Mouse (Mus musculus) granulocyte monocyte progenitor cell, adult 5-6 weeks (primary cell): ENCODE results near the gene Ebf1. TPM values are rescaled to one million over a fixed set of nuclear protein-coding genes. Genes with fewer than 3 reads are reported as not detected.
A peak's percentile ranks its signal among the peaks of the same experiment; 100 is the strongest.
"Not testable (repeated sequence)": the region's sequence is repeated elsewhere in the genome, so short reads cannot be mapped to it uniquely, and the experiment has no call there.

Experiments used
- ATAC-seq: replicated peaks from 2 replicates; pipeline ENCODE4 v1.8.0; 2016; ENCODE audit warnings: mild to moderate bottlenecking, moderate TSS enrichment, inconsistent platforms; ENCODE audit not compliant: poor library complexity, severe bottlenecking
- total RNA-seq, 2 experiments: library from RNA; stranded (forward) in 1 of 2; stranded (reverse) in 1 of 2; fragments of 200-712, 200-1000 nt in 1 of 2; fragments of >200 nt in 1 of 2; fragmentation: Nextera tagmentation in 1 of 2; gene quantifications; 2 replicates each; pipeline ENCODE4 v1.2.3; 2014 to 2017

The Ebf1 gene
- total RNA-seq (2014; fragmentation: Nextera tagmentation) (not detected in 2 replicates), total RNA-seq (2017) (not detected in 2 replicates)

DNA sequence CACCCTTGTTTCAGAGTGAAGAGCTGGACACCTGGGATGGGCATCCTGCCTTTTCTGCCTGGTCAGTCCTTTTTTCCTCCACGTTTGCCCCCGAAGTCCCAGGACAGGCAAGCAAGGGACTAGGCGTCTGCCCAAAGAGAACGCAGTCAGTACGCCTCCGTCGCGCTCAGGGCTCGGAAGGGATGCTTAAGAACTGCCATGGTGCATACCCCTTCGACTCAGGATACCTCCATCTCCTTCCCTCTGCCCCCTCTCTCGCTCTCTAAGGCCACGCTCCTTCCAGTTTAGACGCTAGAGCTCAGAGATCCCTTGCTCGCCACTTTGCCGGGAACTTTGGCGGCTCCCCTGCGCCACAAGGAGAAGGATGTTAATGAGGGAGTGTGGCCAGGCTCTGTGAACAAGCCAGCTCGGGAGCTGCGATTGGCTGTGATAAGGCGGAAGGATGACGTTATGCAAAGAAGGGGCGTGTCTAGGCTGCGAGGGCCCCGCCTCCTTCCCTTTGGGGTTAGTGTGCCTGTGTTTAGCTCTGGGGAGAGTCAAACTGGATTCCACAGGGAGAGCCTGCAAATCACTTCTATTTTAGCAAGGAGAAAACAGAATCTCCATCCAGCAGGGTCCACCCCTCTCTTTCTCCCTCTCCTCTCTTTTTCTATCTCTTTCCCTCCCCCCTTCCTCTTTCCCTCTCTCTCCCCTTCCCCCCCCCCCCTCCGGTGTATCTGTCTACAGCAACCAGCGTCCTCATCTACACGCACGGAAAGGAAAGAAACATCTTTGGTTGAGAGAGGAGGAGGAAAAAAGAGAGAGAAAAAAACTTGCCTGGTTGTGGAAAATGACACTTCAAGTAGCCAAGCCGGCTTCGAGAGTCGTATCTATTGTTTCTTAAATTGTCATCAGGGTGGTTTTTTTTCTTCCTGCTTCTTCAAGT lies at the start of gene Ebf1:
Ebf1 (plus strand) TSS at position 530 of the 925 bp plus-strand sequence.
- ATAC-seq, result peak; percentile 91

DNA sequence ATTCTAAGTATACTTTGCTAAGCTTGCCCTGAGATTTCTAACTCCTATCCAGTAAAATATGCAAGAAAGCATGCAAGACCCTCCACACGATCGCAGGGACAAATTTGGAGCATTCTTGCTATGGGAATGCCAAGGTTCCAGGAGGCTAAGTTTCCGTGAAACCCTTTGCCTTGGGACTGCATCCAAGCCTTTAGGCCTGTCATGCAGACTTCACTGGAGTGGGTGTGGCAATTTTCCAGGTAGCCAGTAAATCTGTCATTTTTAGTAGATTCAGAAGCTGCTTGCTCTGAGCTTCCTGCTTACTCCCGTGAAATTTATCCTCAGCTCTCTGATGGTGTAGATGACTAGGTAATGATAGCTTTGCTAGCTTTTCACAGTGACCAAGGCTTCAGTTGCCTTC lies 46.8 kb upstream of the Ebf1 start:
- not testable (repeated sequence) for ATAC-seq

DNA sequence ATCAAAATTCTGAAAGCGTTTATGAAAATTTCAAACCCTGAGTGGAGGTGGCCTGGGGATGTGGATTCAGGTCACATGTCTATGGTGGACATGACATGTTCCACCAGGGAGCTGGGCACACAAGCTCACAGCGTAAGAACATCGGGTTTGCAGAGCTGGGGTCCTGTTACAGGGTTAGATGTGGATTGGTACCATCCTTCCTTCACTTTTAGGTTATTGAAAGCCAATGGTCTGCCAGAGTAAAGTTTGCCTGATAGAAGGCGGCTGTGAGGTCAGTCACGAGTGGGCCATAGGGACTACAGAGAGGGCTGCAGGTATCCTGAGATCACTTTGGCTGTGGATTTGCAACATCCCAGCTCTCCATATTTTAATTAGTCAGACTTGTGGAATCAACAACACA lies 44.3 kb upstream of the Ebf1 start:
- no peak for ATAC-seq

DNA sequence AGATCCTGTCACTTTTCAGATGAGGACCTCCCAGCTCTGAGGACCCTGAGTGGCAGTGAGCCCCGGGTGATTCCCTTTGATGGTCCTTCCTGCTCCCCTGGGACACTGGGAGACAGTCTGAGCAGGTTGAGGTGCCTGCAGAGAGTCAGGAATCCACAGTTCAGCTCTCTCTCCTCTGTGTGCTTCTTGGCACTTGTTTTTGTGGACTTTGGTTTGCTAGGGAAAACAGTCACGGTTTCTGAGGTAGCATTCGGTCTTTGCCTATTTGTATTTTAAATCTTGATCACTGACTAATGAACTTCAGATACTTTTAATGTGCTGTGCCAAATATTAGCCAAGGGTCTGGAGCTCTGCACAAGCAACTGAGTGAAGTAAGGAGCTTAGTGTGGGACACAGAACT lies 43.7 kb upstream of the Ebf1 start:
- no peak for ATAC-seq

DNA sequence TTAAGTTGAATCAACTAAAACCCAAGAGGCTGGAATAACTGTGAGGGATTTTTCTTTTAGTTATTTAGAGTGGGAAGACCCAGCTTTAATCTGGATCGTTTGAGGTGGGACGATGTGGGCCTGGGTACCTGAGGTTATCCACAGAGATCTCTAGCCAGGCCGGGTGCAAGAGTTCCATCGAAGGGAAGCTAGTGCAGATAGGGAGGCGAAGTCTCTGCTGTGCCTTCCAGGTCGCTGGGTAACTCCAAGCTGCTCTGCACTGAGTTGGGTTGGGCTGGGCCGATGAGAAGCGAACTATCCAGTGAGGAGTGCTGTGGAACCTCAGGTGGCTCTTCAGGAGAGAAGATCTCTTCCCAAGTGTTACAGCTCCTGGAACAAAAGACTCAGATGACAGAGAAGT lies 42.7 kb upstream of the Ebf1 start:
- no peak for ATAC-seq

DNA sequence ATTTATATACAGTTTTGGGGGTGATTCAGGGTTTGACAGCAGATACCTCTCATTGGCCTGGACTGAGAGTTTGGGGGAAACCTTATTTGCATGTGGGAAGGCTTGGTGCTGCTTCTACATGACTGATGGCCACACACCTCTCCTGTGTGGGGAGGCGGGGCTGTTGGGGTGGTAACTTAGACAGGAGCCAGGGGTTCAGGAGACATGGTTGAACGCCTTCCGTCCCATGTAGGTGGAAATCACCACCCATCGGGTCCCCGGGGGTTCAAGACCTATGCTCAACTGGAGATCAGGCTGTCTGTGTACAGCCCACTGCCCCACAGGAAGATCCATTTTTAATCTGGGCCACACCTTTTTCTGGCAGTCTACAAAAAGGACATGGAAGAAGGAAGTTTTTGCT lies 42.3 kb upstream of the Ebf1 start:
- ATAC-seq, result no peak

DNA sequence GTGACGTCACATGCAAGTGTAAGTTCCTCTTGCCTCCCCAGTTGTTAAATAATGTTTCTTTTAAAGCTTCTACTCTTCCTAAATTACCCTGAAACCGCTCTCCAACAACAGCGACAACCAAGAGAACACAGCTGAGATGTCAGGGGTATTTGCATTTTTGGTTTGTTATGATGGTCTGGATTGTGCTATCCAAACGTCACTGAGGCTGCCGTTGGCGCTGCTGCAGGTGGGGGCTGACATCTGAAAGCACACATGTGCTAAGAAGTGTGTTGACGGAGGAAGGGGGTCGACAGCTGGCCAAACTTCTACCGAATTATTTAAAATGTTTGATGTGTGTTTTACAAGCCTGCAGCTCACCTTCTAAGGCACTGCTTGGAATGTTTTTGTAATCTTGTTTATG lies 39.2 kb upstream of the Ebf1 start:
- no peak for ATAC-seq

DNA sequence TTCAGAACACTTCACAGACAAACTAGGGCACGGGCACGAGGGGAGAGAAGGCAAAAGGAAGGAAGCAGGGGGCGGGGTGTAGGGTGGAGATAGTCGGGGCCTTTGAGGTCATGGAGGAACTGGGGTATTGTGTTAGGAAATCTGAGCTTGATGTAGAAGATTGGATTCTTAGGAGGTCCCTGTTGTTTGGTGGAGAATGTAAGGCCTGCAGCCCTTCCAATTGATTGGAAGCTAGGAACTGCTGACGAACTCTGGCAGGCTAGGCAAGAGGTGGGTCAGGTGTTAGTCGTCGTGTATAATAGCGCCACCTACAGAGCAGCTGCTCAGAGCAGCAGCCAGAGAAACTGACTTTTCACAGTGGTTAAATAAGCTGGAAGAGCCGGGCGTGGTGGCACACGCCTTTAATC lies 35.8 kb upstream of the Ebf1 start:
- peak; percentile 89 for ATAC-seq

DNA sequence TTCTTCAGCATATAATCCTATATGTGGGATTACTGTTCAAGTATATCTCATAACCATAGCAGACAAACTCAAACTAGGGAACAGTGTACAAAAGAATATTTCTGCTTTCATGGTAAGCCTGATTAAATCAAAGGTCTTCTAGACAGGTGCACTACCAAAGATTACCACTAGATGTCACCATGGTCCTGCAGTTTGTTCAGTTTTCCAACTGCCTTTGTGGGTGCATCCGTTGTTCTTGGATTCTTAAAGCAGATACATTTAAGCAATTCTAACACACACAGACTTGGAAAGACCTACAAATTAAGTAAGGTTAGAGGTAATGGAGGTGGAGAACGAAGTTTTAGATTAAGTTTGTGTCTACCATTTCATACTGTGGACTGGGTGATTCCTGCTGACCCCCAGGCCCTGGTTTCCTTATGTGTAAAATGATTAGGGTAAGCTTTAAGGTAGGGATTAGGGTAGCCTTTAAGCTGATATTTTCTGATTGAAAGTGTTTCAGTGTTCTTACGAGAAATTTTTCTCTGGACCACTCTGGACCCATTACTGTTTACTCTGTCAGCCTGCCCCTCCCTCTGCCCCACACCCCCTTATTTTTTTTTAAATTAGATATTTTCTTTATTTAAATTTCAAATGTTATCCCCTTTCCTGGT lies 30.9 kb upstream of the Ebf1 start:
- peak; percentile 75 for ATAC-seq

DNA sequence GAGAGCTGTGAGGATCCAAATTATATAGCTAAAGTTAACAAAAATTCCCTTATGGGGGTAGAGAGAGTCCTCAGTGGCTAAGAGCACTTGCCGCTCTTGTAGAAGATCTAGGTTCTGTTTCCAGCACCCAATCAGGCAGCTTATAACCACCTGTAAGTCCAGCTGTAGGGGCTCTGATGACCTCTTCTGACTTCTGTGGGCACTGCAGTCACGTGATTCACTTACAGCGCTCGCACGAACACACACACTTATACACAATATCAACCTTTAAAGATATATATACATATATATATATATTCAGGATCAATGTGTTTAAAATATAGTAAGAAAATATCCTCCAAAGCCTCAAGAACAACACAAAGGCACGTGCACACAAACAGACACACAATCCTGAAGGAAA lies 24.1 kb upstream of the Ebf1 start:
- ATAC-seq, result no peak

DNA sequence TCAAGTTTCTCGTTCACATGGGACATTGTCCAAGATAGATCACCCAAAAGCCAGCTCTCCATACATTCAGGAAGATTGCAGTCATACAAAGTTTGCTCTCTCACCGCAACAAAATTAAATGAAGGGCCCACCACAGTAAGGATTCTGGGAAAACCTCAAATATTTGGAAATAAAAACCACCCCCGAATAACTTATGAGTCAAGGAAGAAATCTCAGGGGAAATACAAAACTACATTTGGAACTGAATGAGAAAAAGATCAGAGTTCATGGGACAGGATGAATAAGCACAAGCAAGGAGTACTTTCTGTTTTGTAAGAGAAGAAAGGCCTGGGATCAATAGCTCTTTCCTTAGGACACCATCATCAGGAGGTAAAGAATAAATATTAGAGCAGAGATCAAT lies 22.3 kb upstream of the Ebf1 start:
- ATAC-seq, result no peak

DNA sequence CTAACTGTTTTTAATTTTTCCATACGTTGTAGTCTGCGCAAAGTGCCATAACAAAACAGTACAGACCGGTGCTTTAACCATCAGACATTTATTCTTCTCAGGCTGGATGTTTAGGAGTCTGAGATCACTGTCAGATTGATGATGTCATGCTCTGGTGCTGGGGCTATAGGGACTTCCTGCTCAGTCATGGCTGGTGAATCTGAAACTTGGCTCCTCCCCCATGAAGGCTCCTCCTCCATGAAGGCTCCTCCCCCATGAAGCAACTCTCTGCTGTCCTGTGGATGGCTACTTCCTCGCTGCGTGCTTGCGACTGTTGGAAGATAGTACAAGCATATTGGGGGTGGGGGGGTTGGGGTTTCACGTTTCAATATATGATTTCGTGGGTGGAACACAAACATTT lies 10.2 kb upstream of the Ebf1 start:
- ATAC-seq, result peak; percentile 81

DNA sequence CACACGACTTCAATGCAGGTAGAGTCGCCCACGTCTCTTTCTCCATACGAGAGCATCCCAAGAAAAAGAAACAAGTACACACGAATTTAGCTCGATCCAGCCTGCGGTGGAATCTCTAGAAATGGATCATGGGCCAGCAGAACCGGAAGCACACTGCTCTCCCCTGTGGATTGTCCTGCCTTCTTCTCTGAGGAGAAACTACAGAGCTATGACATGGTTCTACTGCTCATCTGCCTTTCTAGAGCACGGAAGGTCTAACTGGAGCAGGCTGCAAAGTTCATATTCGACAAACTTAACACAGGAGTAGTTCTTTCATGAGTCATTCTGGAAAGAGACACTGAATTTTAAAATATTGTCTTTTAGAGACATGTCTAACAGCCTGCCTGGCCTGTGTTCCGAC lies 8.5 kb upstream of the Ebf1 start:
- ATAC-seq, result no peak

DNA sequence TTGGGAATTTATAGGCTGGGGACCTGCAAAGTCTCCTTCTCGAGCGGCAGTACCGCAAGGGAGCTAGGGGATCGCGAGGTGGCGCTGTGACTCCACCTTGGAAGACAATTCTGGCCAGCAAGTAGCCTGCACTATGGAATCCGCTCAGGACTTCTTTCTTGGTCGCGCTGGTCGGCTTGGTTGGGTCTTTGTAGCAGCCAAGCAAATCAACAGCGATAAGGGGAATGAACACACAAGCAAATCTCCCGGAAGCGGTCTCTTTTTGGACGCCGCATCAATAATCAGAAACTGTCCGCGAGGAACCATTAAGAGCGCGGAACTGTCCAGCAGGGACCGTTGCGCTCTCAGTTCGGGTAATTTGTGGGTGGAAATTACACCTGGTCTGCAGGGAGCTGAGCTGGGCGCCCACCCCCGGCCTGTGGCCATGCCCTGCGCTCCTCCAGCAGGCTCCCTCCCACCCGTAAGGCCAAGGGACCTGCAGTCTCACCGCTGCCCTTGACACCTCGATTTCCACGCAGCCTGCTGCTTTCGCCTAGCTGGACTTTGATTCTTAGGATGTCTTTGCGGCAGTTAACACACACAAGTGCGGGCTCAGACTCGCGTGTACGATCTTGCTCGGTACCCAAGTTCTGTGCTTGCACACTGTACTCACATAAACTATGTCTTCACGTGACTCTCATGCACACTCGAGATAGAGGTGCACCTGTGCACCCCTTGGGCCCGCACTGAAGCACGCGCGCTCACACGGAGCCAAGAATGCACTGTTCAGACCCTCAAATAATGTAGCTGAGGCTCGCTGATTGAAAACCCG lies 5.9 kb upstream of the Ebf1 start:
- peak; percentile 72 for ATAC-seq

DNA sequence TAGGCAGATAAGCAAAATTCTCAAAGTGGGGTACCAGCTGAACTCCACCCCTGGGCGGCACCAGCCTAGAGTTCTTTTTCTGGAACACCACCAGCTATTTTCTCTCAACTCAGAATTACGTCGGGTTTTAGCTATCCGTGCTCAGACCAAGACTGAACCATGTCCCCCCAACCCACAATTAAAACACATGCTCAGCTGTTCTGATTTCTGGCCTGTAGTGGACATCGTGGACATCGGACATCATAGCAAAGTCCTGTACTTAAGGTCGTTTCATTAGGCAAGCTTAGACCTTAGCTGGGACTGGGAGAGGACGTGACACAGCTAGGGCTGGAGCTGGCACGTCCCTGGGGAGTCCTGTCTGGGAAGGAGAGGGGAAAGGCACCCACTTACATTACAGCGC lies 5.0 kb upstream of the Ebf1 start:
- ATAC-seq, result no peak

DNA sequence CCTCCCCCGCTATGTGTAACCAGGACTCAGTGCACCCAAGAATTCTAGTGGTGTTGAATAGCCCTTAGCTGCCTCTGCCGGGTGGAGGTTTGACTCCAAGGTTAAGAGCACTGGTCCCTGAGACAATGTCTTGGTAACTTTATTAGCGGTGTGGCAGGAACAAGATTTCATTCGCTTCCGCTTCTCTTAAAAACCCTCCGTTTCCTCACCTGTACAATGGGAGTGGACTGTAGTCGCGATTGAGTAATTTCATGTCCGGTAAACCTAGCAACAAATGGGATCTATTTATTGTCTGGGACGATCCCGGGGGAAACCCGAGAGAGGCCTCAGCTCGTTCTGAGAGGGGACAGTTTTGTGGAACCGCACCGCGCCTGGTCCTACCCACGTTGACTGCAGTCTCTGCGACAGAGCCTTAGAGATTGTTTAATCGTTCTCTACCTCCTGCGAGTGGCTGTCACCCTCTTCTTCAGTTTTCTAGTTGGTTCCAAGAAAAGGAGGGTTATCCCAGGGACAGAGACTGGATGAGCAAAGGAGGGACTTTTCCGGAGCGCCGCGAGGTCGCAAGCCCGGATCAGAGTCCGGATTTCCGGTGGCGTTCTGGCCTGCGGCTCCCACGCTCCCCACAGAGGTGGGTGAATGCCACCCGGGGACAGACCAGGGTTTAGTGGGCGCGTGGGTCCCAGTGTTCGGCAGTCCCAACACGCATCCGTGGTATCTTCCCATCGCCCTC lies 4.3 kb upstream of the Ebf1 start:
- ATAC-seq, result no peak

DNA sequence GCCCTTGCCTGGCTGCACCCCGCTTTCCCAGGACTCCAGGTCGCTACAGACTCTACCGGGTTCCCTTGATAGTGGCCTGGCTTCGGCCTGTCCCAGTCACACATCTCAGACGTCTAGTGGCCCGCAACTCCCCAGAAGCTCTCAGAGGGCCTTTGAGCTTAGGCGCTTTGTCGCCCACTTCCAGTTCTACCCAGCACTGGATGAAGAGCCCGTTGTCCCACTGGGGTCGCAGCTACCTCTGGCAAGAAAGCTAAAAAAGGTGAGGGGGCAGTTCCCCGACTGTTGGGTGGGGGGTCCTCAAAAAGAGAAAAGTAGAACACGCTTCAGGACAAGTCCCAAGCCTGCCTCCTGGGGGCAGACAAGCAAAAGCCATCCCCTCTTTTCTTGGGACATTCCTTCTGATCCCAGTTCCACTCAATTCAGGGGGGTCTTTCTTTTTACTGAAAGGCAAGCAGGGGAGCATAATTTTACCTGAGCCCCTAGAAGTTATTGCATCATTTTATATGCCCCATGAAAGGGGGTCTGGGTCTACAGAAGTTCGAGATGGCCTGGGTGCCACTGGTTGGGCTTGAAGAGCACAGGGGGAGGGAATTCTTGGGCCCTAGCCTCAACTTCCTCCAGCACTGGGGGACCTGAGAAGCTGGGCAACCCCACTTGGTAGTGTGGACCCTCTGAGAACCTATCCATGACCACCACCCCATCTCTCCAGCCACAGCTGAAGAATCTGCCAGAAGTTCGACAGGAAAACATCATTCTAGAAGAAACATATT lies 3.5 kb upstream of the Ebf1 start:
- no peak for ATAC-seq

DNA sequence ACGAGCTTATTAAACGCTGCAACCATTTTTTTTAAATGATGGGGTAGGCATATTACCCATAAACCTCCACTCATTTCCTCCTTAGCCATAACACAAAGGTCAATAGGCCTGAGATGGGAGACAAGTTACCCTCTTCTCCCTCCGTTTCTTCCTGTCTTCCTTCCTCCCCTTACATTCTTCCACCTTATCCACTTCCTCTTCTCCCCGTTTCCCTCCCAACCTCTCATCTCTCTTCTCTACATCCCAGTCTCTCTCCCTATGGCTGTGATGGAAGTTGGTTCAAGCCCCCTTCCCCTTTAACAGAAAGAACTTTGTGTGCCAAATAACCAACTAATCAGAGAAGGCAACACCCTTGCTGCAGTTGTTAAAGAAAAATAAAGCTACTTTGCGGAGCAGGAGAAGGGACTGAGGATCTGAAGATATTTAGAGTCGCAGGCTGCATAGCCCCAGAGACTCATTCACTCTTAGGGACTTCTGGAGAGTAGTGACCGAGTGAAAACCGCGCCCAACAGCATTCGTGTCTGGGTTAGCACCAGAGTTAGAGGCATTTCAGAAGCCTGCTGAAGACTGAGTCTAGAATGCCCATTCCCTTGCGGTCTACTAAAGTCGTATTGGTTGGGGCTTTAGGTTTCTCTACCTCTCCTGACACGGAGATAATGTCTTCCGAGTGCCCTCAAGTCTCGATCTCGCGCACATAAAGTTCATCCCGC lies 884 bp upstream of the Ebf1 start:
- no peak for ATAC-seq
